Mouse (Mus musculus): Measurements from ENCODE around the gene Klk1b26. TPM values are rescaled to one million over a fixed set of nuclear protein-coding genes. Genes with fewer than 3 reads are reported as not detected.

The Klk1b26 gene
- polyA plus RNA-seq (2015; fragmentation: Nextera tagmentation; extraction: Ambion mirVana): not detected in 2 replicates

GRCm38 (mm10) chr7:44011868-44012267 is at the start of gene Klk1b26:
Gene Klk1b26, plus strand, starts transcription at chr7:44012168.

GRCm38 (mm10) chr7:43966451-43966850 is 45.5 kb upstream of the Klk1b26 start, which contains the start of gene Klk1b1:
Gene Klk1b1, plus strand, starts transcription at chr7:43966751.

GRCm38 (mm10) chr7:43975761-43976160 is 36.2 kb upstream of the Klk1b26 start, which contains the start of gene Klk1b9:
Gene Klk1b9, plus strand, starts transcription at chr7:43976061.

GRCm38 (mm10) chr7:43995577-43995976 is 16.4 kb upstream of the Klk1b26 start, which contains the start of gene Klk1b11:
Gene Klk1b11, plus strand, starts transcription at chr7:43995877.

GRCm38 (mm10) chr7:44051990-44052389 is 40.0 kb downstream of the Klk1b26 start, which contains the start of gene Klk1b27:
Gene Klk1b27, plus strand, starts transcription at chr7:44052290.

Other genes with a start within 250 kb of the Klk1b26 start
- gene Klk12, start 243.3 kb upstream of the Klk1b26 start, polyA plus RNA-seq (2015; fragmentation: Nextera tagmentation; extraction: Ambion mirVana): not detected in 2 replicates
- 0.14 and 0.38 TPM in 2 replicates for gene Klk11, start 237.6 kb upstream of the Klk1b26 start, polyA plus RNA-seq (2015; fragmentation: Nextera tagmentation; extraction: Ambion mirVana)
- 2.2 and 3.9 TPM in 2 replicates for gene Klk10, start 231.1 kb upstream of the Klk1b26 start, polyA plus RNA-seq (2015; fragmentation: Nextera tagmentation; extraction: Ambion mirVana)
- 0.19 TPM in 1 of 2 replicates, not detected in the other for gene Klk9, start 220.3 kb upstream of the Klk1b26 start, polyA plus RNA-seq (2015; fragmentation: Nextera tagmentation; extraction: Ambion mirVana)
- 7.3 and 16.9 TPM in 2 replicates for gene Klk8, start 214.6 kb upstream of the Klk1b26 start, polyA plus RNA-seq (2015; fragmentation: Nextera tagmentation; extraction: Ambion mirVana)
- 0.17 TPM in 1 of 2 replicates, not detected in the other for gene Klk7, start 200.9 kb upstream of the Klk1b26 start, polyA plus RNA-seq (2015; fragmentation: Nextera tagmentation; extraction: Ambion mirVana)
- gene Klk6, start 187.7 kb upstream of the Klk1b26 start, polyA plus RNA-seq (2015; fragmentation: Nextera tagmentation; extraction: Ambion mirVana): not detected in 2 replicates
- not detected in 2 replicates for gene Klk5, start 170.2 kb upstream of the Klk1b26 start, polyA plus RNA-seq (2015; fragmentation: Nextera tagmentation; extraction: Ambion mirVana)
- gene Klk4, start 131.0 kb upstream of the Klk1b26 start, polyA plus RNA-seq (2015; fragmentation: Nextera tagmentation; extraction: Ambion mirVana): not detected in 2 replicates
- gene Klk15, start 78.4 kb upstream of the Klk1b26 start, polyA plus RNA-seq (2015; fragmentation: Nextera tagmentation; extraction: Ambion mirVana): not detected in 2 replicates
- not detected in 2 replicates for gene Klk1b8, start 61.5 kb upstream of the Klk1b26 start, polyA plus RNA-seq (2015; fragmentation: Nextera tagmentation; extraction: Ambion mirVana)
- gene Klk1b1, start 45.4 kb upstream of the Klk1b26 start, polyA plus RNA-seq (2015; fragmentation: Nextera tagmentation; extraction: Ambion mirVana): not detected in 2 replicates
- gene Klk1b9, start 36.1 kb upstream of the Klk1b26 start, polyA plus RNA-seq (2015; fragmentation: Nextera tagmentation; extraction: Ambion mirVana): not detected in 2 replicates
- not detected in 2 replicates for gene Klk1b11, start 16.3 kb upstream of the Klk1b26 start, polyA plus RNA-seq (2015; fragmentation: Nextera tagmentation; extraction: Ambion mirVana)
- gene Klk1b27, start 40.1 kb downstream of the Klk1b26 start, polyA plus RNA-seq (2015; fragmentation: Nextera tagmentation; extraction: Ambion mirVana): not detected in 2 replicates
- gene Klk1b21, start 90.2 kb downstream of the Klk1b26 start, polyA plus RNA-seq (2015; fragmentation: Nextera tagmentation; extraction: Ambion mirVana): not detected in 2 replicates
- not detected in 2 replicates for gene Klk1b22, start 100.5 kb downstream of the Klk1b26 start, polyA plus RNA-seq (2015; fragmentation: Nextera tagmentation; extraction: Ambion mirVana)
- not detected in 2 replicates for gene Klk1b16, start 124.6 kb downstream of the Klk1b26 start, polyA plus RNA-seq (2015; fragmentation: Nextera tagmentation; extraction: Ambion mirVana)
- not detected in 2 replicates for gene Klk1b24, start 176.1 kb downstream of the Klk1b26 start, polyA plus RNA-seq (2015; fragmentation: Nextera tagmentation; extraction: Ambion mirVana)
- gene Klk1b3, start 186.0 kb downstream of the Klk1b26 start, polyA plus RNA-seq (2015; fragmentation: Nextera tagmentation; extraction: Ambion mirVana): not detected in 2 replicates
- not detected in 2 replicates for gene Klk1b4, start 195.3 kb downstream of the Klk1b26 start, polyA plus RNA-seq (2015; fragmentation: Nextera tagmentation; extraction: Ambion mirVana)
- not detected in 2 replicates for gene Klk1b5, start 203.8 kb downstream of the Klk1b26 start, polyA plus RNA-seq (2015; fragmentation: Nextera tagmentation; extraction: Ambion mirVana)
- gene Klk1, start 213.2 kb downstream of the Klk1b26 start, polyA plus RNA-seq (2015; fragmentation: Nextera tagmentation; extraction: Ambion mirVana): 0.37 and 1.4 TPM in 2 replicates
- 0.17 TPM in 1 of 2 replicates, not detected in the other for gene Gm36864, start 224.0 kb downstream of the Klk1b26 start, polyA plus RNA-seq (2015; fragmentation: Nextera tagmentation; extraction: Ambion mirVana)
- gene 1700028J19Rik, start 234.5 kb downstream of the Klk1b26 start, polyA plus RNA-seq (2015; fragmentation: Nextera tagmentation; extraction: Ambion mirVana): 0.58 and 2.0 TPM in 2 replicates
- 76.2 and 139 TPM in 2 replicates for gene 2410002F23Rik, start 234.6 kb downstream of the Klk1b26 start, polyA plus RNA-seq (2015; fragmentation: Nextera tagmentation; extraction: Ambion mirVana)
- not detected in 2 replicates for gene Acp4, start 245.2 kb downstream of the Klk1b26 start, polyA plus RNA-seq (2015; fragmentation: Nextera tagmentation; extraction: Ambion mirVana)
- gene Gm15517, start 249.3 kb downstream of the Klk1b26 start, polyA plus RNA-seq (2015; fragmentation: Nextera tagmentation; extraction: Ambion mirVana): not detected in 2 replicates